Mouse (Mus musculus): ENCODE measurements around the gene Brf1. TPM values are rescaled to one million over a fixed set of nuclear protein-coding genes. Genes with fewer than 3 reads are reported as not detected.

The Brf1 gene
- total RNA-seq (2014; rRNA removed) (47.6 and 54.4 TPM in 2 replicates), polyA plus RNA-seq (2015; fragmentation: Nextera tagmentation; extraction: Ambion mirVana) (32.3 and 40.2 TPM in 2 replicates)

GRCm38 (mm10) chr12:113000294-113001132, at the start of gene Brf1:
TSS of gene Brf1 (minus strand) at chr12:113000704.
- Histone ChIP-seq H3K4me3 (ENCODE audit: low read depth, low read length) (peak within 1 kb of the TSS; percentile 87), H3K9me3 (ENCODE audit: low read length) (no peaks in the 10 kb centered on the region), H3K4me1 (ENCODE audit: insufficient read depth) (peaks cover 11% of the 10 kb centered on the region), H3K36me3 (ENCODE audit: insufficient read depth) (no peaks in the 10 kb centered on the region), H3K4me2 (ENCODE audit: low read depth) (peak within 1 kb of the TSS; percentile 91), H3K27ac (ENCODE audit: low read depth, low read length) (peak within 1 kb of the TSS; percentile 95), H3K27me3 (ENCODE audit: insufficient read depth, low read length) (no peaks in the 10 kb centered on the region), H3K9ac (peak within 1 kb of the TSS; percentile 94)
- DNase-seq: peak; percentile 97
- no peak; the same call in 1 of the 2 replicates for TF ChIP-seq CTCF (IDR thresholded peaks at IDR 0.05; ENCODE audit: low read depth)
- peak; percentile 99 for ATAC-seq
- under 1% methylated on average over 95 of the region's 96 CpGs for WGBS

- no peak overlapping the region for H3K4me2 ChIP-seq (ENCODE audit: low read depth)
- no peak for ATAC-seq
- H3K36me3 ChIP-seq (ENCODE audit: insufficient read depth): peaks cover 77% of the 10 kb centered on the region
- H3K27me3 ChIP-seq (ENCODE audit: insufficient read depth, low read length): no peaks in the 10 kb centered on the region
- H3K9me3 ChIP-seq (ENCODE audit: low read length): no peaks in the 10 kb centered on the region
- 96% methylated on average over 9 of the region's 9 CpGs for WGBS
- H3K4me3 ChIP-seq (ENCODE audit: low read depth, low read length): no peak overlapping the region
- DNase-seq: no peak
- H3K9ac ChIP-seq: no peak overlapping the region
- TF ChIP-seq CTCF (IDR thresholded peaks at IDR 0.05; ENCODE audit: low read depth): no peak
- no peak overlapping the region for H3K27ac ChIP-seq (ENCODE audit: low read depth, low read length)
- no peaks in the 10 kb centered on the region for H3K4me1 ChIP-seq (ENCODE audit: insufficient read depth)
Measured at GRCm38 (mm10) chr12:113049836-113050235, 49.3 kb upstream of the Brf1 start.

- Histone ChIP-seq H3K9ac (no peak overlapping the region), H3K4me2 (ENCODE audit: low read depth) (no peak overlapping the region), H3K4me3 (ENCODE audit: low read depth, low read length) (no peak overlapping the region), H3K4me1 (ENCODE audit: insufficient read depth) (no peaks in the 10 kb centered on the region), H3K27ac (ENCODE audit: low read depth, low read length) (no peak overlapping the region), H3K36me3 (ENCODE audit: insufficient read depth) (peaks cover 69% of the 10 kb centered on the region), H3K9me3 (ENCODE audit: low read length) (no peaks in the 10 kb centered on the region), H3K27me3 (ENCODE audit: insufficient read depth, low read length) (no peaks in the 10 kb centered on the region)
- 80% methylated on average over 5 of the region's 5 CpGs for WGBS
- ATAC-seq: peak; percentile 63
- DNase-seq: no peak
- TF ChIP-seq CTCF (IDR thresholded peaks at IDR 0.05; ENCODE audit: low read depth): no peak
Measured at GRCm38 (mm10) chr12:113048103-113048502, 47.6 kb upstream of the Brf1 start.

- no peak for TF ChIP-seq CTCF (IDR thresholded peaks at IDR 0.05; ENCODE audit: low read depth)
- Histone ChIP-seq H3K27ac (ENCODE audit: low read depth, low read length) (no peak overlapping the region), H3K4me1 (ENCODE audit: insufficient read depth) (no peaks in the 10 kb centered on the region), H3K4me2 (ENCODE audit: low read depth) (no peak overlapping the region), H3K9me3 (ENCODE audit: low read length) (no peaks in the 10 kb centered on the region), H3K36me3 (ENCODE audit: insufficient read depth) (peaks cover 58% of the 10 kb centered on the region), H3K4me3 (ENCODE audit: low read depth, low read length) (no peak overlapping the region), H3K27me3 (ENCODE audit: insufficient read depth, low read length) (no peaks in the 10 kb centered on the region), H3K9ac (no peak overlapping the region)
- DNase-seq (no peak), ATAC-seq (no peak)
- WGBS: 92% methylated on average over 15 of the region's 15 CpGs
Measured at GRCm38 (mm10) chr12:113046861-113047260, 46.4 kb upstream of the Brf1 start.

- Histone ChIP-seq H3K4me1 (ENCODE audit: insufficient read depth) (peaks cover 8% of the 10 kb centered on the region; the same call in 1 of the 2 replicates), H3K9ac (no peak overlapping the region), H3K4me3 (ENCODE audit: low read depth, low read length) (no peak overlapping the region), H3K27ac (ENCODE audit: low read depth, low read length) (no peak overlapping the region), H3K9me3 (ENCODE audit: low read length) (no peaks in the 10 kb centered on the region), H3K4me2 (ENCODE audit: low read depth) (no peak overlapping the region), H3K36me3 (ENCODE audit: insufficient read depth) (peaks cover 43% of the 10 kb centered on the region), H3K27me3 (ENCODE audit: insufficient read depth, low read length) (no peaks in the 10 kb centered on the region)
- ATAC-seq (no peak), DNase-seq (no peak)
- peak; percentile 31; the same call in 1 of the 2 replicates for TF ChIP-seq CTCF (IDR thresholded peaks at IDR 0.05; ENCODE audit: low read depth)
- 79% methylated on average over 3 of the region's 3 CpGs for WGBS
Measured at GRCm38 (mm10) chr12:113044916-113045677, 44.6 kb upstream of the Brf1 start.

- no peak for TF ChIP-seq CTCF (IDR thresholded peaks at IDR 0.05; ENCODE audit: low read depth)
- no peak for ATAC-seq
- H3K9me3 ChIP-seq (ENCODE audit: low read length): no peaks in the 10 kb centered on the region
Measured at GRCm38 (mm10) chr12:113042543-113042942, 42.0 kb upstream of the Brf1 start.

More at GRCm38 (mm10) chr12:113042543-113042942, 42.0 kb upstream of the Brf1 start:
- Histone ChIP-seq H3K36me3 (ENCODE audit: insufficient read depth) (peaks cover 21% of the 10 kb centered on the region), H3K4me3 (ENCODE audit: low read depth, low read length) (no peak overlapping the region), H3K4me2 (ENCODE audit: low read depth) (no peak overlapping the region), H3K27me3 (ENCODE audit: insufficient read depth, low read length) (no peaks in the 10 kb centered on the region), H3K9ac (no peak overlapping the region), H3K4me1 (ENCODE audit: insufficient read depth) (peaks cover 8% of the 10 kb centered on the region; the same call in 1 of the 2 replicates), H3K27ac (ENCODE audit: low read depth, low read length) (no peak overlapping the region)
- DNase-seq: no peak
- 81% methylated on average over 2 of the region's 2 CpGs for WGBS
